Mouse (Mus musculus) lung, adult 2 months (tissue): ENCODE data around the gene Reg3d. TPM values are rescaled to one million over a fixed set of nuclear protein-coding genes. Genes with fewer than 3 reads are reported as not detected.

Source experiments
- DNase-seq: peaks from one replicate; pipeline ENCODE4 v3.0.0; 2022
- H3K4me1 ChIP-seq: fragments of 200-500 bp; 2 replicates; pipeline ENCODE4 v1.6.1; 2011; ENCODE audit warnings: low read length; ENCODE audit not compliant: control insufficient read depth, insufficient read depth
- H3K4me3 ChIP-seq: fragments of 200-500 bp; replicated peaks from 2 replicates; pipeline ENCODE3; 2011; ENCODE audit warnings: low read depth, mild to moderate bottlenecking, control low read depth, low read length; ENCODE audit errors: extremely low read depth
- CTCF ChIP-seq: fragments of 200-500 bp; IDR thresholded peaks from 2 replicates; pipeline ENCODE4 v1.5.1; 2011; ENCODE audit warnings: mild to moderate bottlenecking, low read length, control low read depth; ENCODE audit not compliant: insufficient read depth
- POLR2A ChIP-seq: fragments of 200-500 bp; IDR thresholded peaks from 2 replicates; pipeline ENCODE4 v1.6.1; 2011; ENCODE audit warnings: low read depth, mild to moderate bottlenecking, control low read depth, low read length, borderline replicate concordance; ENCODE audit errors: extremely low read depth
- WGBS: fragments of 180-500 bp; shearing (Covaris S2); methylation state at CpG from one replicate; pipeline ENCODE4 v1.1.7; 2018; 5-methylcytosine and 5-hydroxymethylcytosine counted together
- polyA plus RNA-seq: library from polyadenylated mRNA; depleted of rRNA; stranded (reverse); fragments of >200 nt; gene quantifications from 2 replicates; pipeline ENCODE4 v1.2.3, GENCODE M21; 2012; rRNA removed

Reg3d gene
- polyA plus RNA-seq, 1 experiment = not detected

GRCm38 (mm10) chr6:78331919-78332569 is 46.6 kb downstream of the Reg3d start:
- WGBS = 34% methylated on average over 7 of the region's 7 CpGs

GRCm38 (mm10) chr6:78329166-78329565 is 49.5 kb downstream of the Reg3d start:
- WGBS = 63% methylated on average over 2 of the region's 2 CpGs
- TF ChIP-seq CTCF (no peak), POLR2A (no peak)
- Histone ChIP-seq H3K4me3 (no peak overlapping the region), H3K4me1 (no peaks in the 10 kb centered on the region)
- no peak for DNase-seq

More at GRCm38 (mm10) chr6:78331919-78332569, 46.6 kb downstream of the Reg3d start:
- DNase-seq = no peak
- Histone ChIP-seq H3K4me1 (no peaks in the 10 kb centered on the region), H3K4me3 (no peak overlapping the region)
- TF ChIP-seq POLR2A (no peak), CTCF (no peak)

GRCm38 (mm10) chr6:78327798-78328197 is 50.9 kb downstream of the Reg3d start:
- Histone ChIP-seq H3K4me1 (no peaks in the 10 kb centered on the region), H3K4me3 (no peak overlapping the region)
- TF ChIP-seq POLR2A (no peak), CTCF (no peak)
- DNase-seq = no peak

Other genes starting within 250 kb of the Reg3d start
- gene Reg3b, start 8.2 kb downstream of the Reg3d start, polyA plus RNA-seq = 0.32 TPM in 1 of 2 replicates, not detected in the other
- gene Reg3a, start 1.8 kb upstream of the Reg3d start, polyA plus RNA-seq = not detected in 2 replicates
- gene Reg2, start 16.8 kb upstream of the Reg3d start, polyA plus RNA-seq = 0.57 TPM in 1 of 2 replicates, not detected in the other
- gene Reg1, start 43.8 kb upstream of the Reg3d start, polyA plus RNA-seq = 0.98 TPM in 1 of 2 replicates, not detected in the other
- gene Reg3g, start 90.0 kb upstream of the Reg3d start, polyA plus RNA-seq = 31.7 and 34.3 TPM in 2 replicates